Mouse (Mus musculus): ENCODE measurements around the gene Pank4. TPM values are rescaled to one million over a fixed set of nuclear protein-coding genes. Genes with fewer than 3 reads are reported as not detected.

The Pank4 gene
- polyA plus RNA-seq, 1 experiment from 2014 or later = 50.0 TPM

DNA sequence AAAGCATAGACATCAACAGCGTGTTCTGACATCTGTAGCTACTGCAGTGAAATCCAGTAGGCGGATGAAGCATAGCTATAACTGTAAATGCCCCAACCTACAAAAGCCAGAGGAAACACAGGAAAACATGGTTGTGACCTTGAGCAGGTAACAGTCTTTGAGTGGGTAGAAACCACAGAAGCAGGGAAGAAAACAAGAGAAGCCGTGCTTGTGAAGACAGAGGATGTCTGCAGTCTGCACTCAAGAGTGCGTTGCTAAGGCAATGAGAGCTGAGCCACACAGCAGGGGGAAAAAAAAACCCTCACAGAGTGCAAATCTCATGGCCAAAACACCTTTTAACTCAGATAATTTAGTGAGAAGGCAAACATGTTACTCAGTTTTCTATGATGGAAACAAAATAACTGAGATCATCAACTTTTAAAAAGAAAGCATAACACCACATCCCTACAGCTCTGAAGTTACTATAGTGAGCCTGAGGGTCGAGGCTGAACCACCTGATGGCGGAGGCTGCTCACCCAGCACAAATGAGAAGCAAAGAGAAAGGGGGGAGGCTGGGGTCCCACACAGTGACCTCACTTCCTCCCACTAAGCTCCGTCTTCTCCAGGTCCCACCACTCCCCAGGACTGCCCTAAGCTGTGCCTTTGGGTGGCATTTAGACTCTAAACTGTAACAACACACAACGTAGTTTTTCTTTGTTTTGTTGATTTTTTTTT, 27.2 kb upstream of the Pank4 start:
- H3K9me3 ChIP-seq (ENCODE audit: control insufficient read depth, low read length) = no peaks in the 10 kb centered on the region
- H3K9ac ChIP-seq (ENCODE audit: low read length) = no peak overlapping the region
- H3K36me3 ChIP-seq (ENCODE audit: control insufficient read depth, insufficient read depth, low read length) = no peaks in the 10 kb centered on the region
- H3K27me3 ChIP-seq (ENCODE audit: control insufficient read depth, insufficient read depth, low read length) = no peaks in the 10 kb centered on the region
- H3K4me3 ChIP-seq (ENCODE audit: low read depth, low read length) = no peak overlapping the region
- no peaks in the 10 kb centered on the region for H3K4me1 ChIP-seq (ENCODE audit: control insufficient read depth, insufficient read depth, low read length)
- no peak overlapping the region for H3K4me2 ChIP-seq (ENCODE audit: low read depth, severe bottlenecking)
- no peak for DNase-seq (ENCODE audit: low spot score)
- 73% methylated on average over 8 of the region's 8 CpGs for WGBS
- no peak overlapping the region for H3K27ac ChIP-seq (replicated peaks; ENCODE audit: low read depth, low read length)
- no peak for ATAC-seq (ENCODE audit: insufficient number of reproducible peaks, low FRiP score, low TSS enrichment, low read depth)

DNA sequence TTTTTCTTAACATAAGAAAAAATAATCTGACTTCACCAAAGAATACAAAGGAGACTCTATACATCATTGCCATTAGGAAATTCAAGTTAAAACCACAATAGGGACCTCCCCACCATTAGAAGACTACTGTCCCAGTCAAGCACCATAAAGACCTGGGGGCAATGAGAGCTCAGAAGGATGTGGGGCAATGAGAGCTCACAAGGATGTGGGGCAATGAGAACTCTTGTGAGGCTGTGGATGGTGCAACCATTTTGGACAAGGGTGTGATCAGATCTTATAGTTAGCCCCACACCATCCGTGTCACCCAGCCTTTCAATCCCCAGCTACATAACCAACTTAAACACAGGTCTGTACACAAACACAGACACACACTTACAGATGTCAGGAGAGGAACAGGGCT, 26.2 kb upstream of the Pank4 start:
- H3K36me3 ChIP-seq (ENCODE audit: control insufficient read depth, insufficient read depth, low read length) = no peaks in the 10 kb centered on the region
- DNase-seq (ENCODE audit: low spot score) = no peak
- no peaks in the 10 kb centered on the region for H3K9me3 ChIP-seq (ENCODE audit: control insufficient read depth, low read length)
- H3K4me1 ChIP-seq (ENCODE audit: control insufficient read depth, insufficient read depth, low read length) = no peaks in the 10 kb centered on the region
- H3K27ac ChIP-seq (replicated peaks; ENCODE audit: low read depth, low read length) = no peak overlapping the region
- no peak overlapping the region for H3K4me3 ChIP-seq (ENCODE audit: low read depth, low read length)
- no peak overlapping the region for H3K4me2 ChIP-seq (ENCODE audit: low read depth, severe bottlenecking)
- WGBS = 70% methylated on average over 1 of the region's 1 CpGs
- H3K9ac ChIP-seq (ENCODE audit: low read length) = no peak overlapping the region
- ATAC-seq (ENCODE audit: insufficient number of reproducible peaks, low FRiP score, low TSS enrichment, low read depth) = no peak
- no peaks in the 10 kb centered on the region for H3K27me3 ChIP-seq (ENCODE audit: control insufficient read depth, insufficient read depth, low read length)

DNA sequence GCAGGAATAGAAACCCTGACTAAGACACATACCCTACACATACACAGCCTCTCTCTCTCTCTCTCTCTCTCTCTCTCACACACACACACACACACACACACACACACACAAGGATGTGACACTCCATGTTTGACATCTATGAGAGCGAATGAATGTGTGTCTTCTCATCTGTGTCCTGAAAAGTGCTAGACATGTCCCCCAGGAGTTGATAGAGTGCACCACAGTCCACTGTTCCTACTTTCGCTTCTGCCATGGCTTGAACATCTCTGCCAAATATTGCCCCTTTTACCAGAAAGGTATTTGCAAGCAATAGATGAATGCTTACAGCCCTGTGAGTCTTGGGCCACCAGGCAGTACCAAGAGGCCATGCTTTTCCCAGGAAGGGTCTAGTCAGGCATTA, 23.8 kb upstream of the Pank4 start:
- ATAC-seq (ENCODE audit: insufficient number of reproducible peaks, low FRiP score, low TSS enrichment, low read depth) (no peak), DNase-seq (ENCODE audit: low spot score) (no peak)
- Histone ChIP-seq H3K4me3 (ENCODE audit: low read depth, low read length) (no peak overlapping the region), H3K27ac (replicated peaks; ENCODE audit: low read depth, low read length) (no peak overlapping the region), H3K9ac (ENCODE audit: low read length) (no peak overlapping the region), H3K4me2 (ENCODE audit: low read depth, severe bottlenecking) (no peak overlapping the region), H3K4me1 (ENCODE audit: control insufficient read depth, insufficient read depth, low read length) (no peaks in the 10 kb centered on the region), H3K27me3 (ENCODE audit: control insufficient read depth, insufficient read depth, low read length) (no peaks in the 10 kb centered on the region), H3K9me3 (ENCODE audit: control insufficient read depth, low read length) (no peaks in the 10 kb centered on the region), H3K36me3 (ENCODE audit: control insufficient read depth, insufficient read depth, low read length) (no peaks in the 10 kb centered on the region)
- WGBS = 89% methylated on average over 2 of the region's 2 CpGs

GRCm38 (mm10) chr4:154941831-154942230, 22.1 kb upstream of the Pank4 start:
- no peak for DNase-seq (ENCODE audit: low spot score)
- Histone ChIP-seq H3K4me1 (ENCODE audit: control insufficient read depth, insufficient read depth, low read length) (peaks cover 2% of the 10 kb centered on the region; the same call in 1 of the 2 replicates), H3K9ac (ENCODE audit: low read length) (no peak overlapping the region), H3K9me3 (ENCODE audit: control insufficient read depth, low read length) (no peaks in the 10 kb centered on the region), H3K27me3 (ENCODE audit: control insufficient read depth, insufficient read depth, low read length) (no peaks in the 10 kb centered on the region), H3K4me3 (ENCODE audit: low read depth, low read length) (no peak overlapping the region), H3K4me2 (ENCODE audit: low read depth, severe bottlenecking) (no peak overlapping the region), H3K36me3 (ENCODE audit: control insufficient read depth, insufficient read depth, low read length) (no peaks in the 10 kb centered on the region), H3K27ac (replicated peaks; ENCODE audit: low read depth, low read length) (no peak overlapping the region)
- WGBS = 91% methylated on average over 5 of the region's 5 CpGs
- no peak for ATAC-seq (ENCODE audit: insufficient number of reproducible peaks, low FRiP score, low TSS enrichment, low read depth)

DNA sequence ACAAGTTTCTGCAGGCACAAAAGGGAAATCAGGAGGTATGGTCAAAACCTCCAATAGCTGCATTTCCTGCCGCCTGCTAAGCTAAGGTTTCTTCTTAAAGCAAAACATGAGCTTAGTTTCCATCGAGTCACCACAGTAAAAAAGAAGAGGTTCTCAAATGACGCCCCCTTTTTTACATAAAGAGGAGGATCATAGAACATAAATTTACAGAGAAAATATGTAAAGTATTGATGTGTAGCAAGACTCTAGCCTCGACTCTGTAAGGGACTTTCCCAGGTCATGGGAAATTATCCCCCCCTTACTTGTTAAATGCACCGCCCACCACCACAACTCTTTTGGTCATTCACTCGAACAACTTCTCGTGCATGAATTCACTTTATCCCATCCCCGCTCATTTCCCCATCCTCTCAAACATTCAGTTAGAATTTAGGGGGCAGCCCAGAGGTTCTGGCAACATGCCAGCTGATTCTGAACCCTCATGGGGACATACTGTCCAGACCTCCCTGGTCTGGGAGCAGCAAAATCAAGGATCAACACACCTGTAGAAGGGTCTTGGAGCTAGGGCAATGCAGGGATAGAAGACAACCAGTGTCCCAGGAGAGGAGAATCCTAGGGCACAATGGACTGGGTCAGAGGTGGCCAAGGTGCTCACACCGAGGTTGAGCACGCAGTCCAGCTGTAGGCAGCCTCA, 21.1 kb upstream of the Pank4 start:
- WGBS = 91% methylated on average over 10 of the region's 10 CpGs
- no peaks in the 10 kb centered on the region for H3K9me3 ChIP-seq (ENCODE audit: control insufficient read depth, low read length)
- no peak overlapping the region for H3K4me3 ChIP-seq (ENCODE audit: low read depth, low read length)
- DNase-seq (ENCODE audit: low spot score) (no peak), ATAC-seq (ENCODE audit: insufficient number of reproducible peaks, low FRiP score, low TSS enrichment, low read depth) (no peak)
- H3K4me2 ChIP-seq (ENCODE audit: low read depth, severe bottlenecking) = no peak overlapping the region
- H3K36me3 ChIP-seq (ENCODE audit: control insufficient read depth, insufficient read depth, low read length) = no peaks in the 10 kb centered on the region
- no peaks in the 10 kb centered on the region for H3K27me3 ChIP-seq (ENCODE audit: control insufficient read depth, insufficient read depth, low read length)
- no peak overlapping the region for H3K27ac ChIP-seq (replicated peaks; ENCODE audit: low read depth, low read length)
- peaks cover 2% of the 10 kb centered on the region; the same call in 1 of the 2 replicates for H3K4me1 ChIP-seq (ENCODE audit: control insufficient read depth, insufficient read depth, low read length)
- no peak overlapping the region for H3K9ac ChIP-seq (ENCODE audit: low read length)

DNA sequence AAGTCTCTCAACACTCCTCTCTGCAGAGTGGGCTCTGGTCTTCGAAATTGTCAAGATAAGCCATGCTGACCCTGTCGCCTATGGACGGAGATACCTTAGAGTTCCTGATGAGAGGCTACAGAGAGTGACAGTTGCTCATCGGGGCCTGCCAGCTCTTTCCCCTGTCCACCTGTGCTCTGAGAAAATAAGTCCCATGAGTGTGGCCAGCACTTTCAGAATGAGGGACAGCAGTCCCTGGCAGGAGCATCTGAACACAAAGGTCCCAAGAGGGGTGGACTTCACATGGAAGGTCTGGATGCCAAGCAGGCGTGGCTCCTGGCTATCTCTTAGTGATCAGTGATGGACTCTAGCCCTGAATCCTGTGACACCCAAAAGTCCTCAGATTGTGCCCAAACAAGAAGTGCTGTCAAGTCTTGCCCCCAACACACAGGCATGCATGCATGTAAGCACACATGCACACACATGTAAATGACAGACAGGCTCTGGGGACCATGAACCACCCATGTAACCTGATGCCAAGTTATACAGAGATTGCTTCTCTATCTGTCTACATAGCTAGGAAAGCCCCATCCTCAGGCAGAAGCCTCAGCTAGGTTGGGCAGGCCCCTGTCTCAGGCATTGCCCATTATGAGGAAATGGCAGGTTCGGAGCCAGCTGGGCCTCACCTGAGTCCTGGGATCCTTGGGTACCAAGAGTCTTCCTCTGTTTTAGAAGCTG, 20.4 kb upstream of the Pank4 start:
- DNase-seq (ENCODE audit: low spot score) = no peak
- no peak overlapping the region for H3K9ac ChIP-seq (ENCODE audit: low read length)
- H3K27me3 ChIP-seq (ENCODE audit: control insufficient read depth, insufficient read depth, low read length) = peaks cover 3% of the 10 kb centered on the region
- H3K4me1 ChIP-seq (ENCODE audit: control insufficient read depth, insufficient read depth, low read length) = peaks cover 2% of the 10 kb centered on the region; the same call in 1 of the 2 replicates
- ATAC-seq (ENCODE audit: insufficient number of reproducible peaks, low FRiP score, low TSS enrichment, low read depth) = no peak
- WGBS = 87% methylated on average over 6 of the region's 6 CpGs
- H3K4me3 ChIP-seq (ENCODE audit: low read depth, low read length) = no peak overlapping the region
- no peak overlapping the region for H3K27ac ChIP-seq (replicated peaks; ENCODE audit: low read depth, low read length)
- H3K36me3 ChIP-seq (ENCODE audit: control insufficient read depth, insufficient read depth, low read length) = no peaks in the 10 kb centered on the region
- no peaks in the 10 kb centered on the region for H3K9me3 ChIP-seq (ENCODE audit: control insufficient read depth, low read length)
- H3K4me2 ChIP-seq (ENCODE audit: low read depth, severe bottlenecking) = no peak overlapping the region

- DNase-seq (ENCODE audit: low spot score) (peak; percentile 79), ATAC-seq (ENCODE audit: insufficient number of reproducible peaks, low FRiP score, low TSS enrichment, low read depth) (peak; percentile 75; the same call in 1 of the 2 replicates)
- WGBS = 15% methylated on average over 2 of the region's 2 CpGs
- H3K27me3 ChIP-seq (ENCODE audit: control insufficient read depth, insufficient read depth, low read length) = peaks cover 10% of the 10 kb centered on the region
- no peak overlapping the region for H3K9ac ChIP-seq (ENCODE audit: low read length)
- no peak overlapping the region for H3K4me2 ChIP-seq (ENCODE audit: low read depth, severe bottlenecking)
- H3K36me3 ChIP-seq (ENCODE audit: control insufficient read depth, insufficient read depth, low read length) = no peaks in the 10 kb centered on the region
- H3K4me1 ChIP-seq (ENCODE audit: control insufficient read depth, insufficient read depth, low read length) = peaks cover 2% of the 10 kb centered on the region; the same call in 1 of the 2 replicates
- no peaks in the 10 kb centered on the region for H3K9me3 ChIP-seq (ENCODE audit: control insufficient read depth, low read length)
- no peak overlapping the region for H3K27ac ChIP-seq (replicated peaks; ENCODE audit: low read depth, low read length)
- H3K4me3 ChIP-seq (ENCODE audit: low read depth, low read length) = no peak overlapping the region
Observed at GRCm38 (mm10) chr4:154944121-154944590, 19.8 kb upstream of the Pank4 start.

DNA sequence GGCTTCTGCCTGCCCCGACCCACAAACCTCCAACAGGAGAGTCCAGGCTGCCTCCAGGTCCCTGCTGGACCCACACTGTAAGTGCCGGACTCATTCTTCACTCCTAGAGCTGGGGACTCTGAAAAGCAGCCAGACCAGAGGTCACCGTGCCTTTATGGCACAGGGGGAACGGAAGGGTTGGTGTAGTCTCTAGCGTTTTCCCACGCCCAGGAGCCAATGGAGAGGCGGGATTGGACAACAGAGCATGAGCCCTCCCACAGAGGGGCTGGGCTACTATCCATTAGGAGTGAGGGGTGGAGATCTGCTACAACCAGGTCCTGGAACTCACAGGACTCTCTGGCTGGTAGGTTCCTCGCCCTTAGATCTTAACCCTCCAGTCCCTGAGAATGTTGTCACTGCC, 17.6 kb upstream of the Pank4 start:
- Histone ChIP-seq H3K9ac (ENCODE audit: low read length) (no peak overlapping the region), H3K4me3 (ENCODE audit: low read depth, low read length) (no peak overlapping the region; the same call in 1 of the 2 replicates), H3K4me2 (ENCODE audit: low read depth, severe bottlenecking) (peak overlapping the region; percentile 29), H3K4me1 (ENCODE audit: control insufficient read depth, insufficient read depth, low read length) (peaks cover 2% of the 10 kb centered on the region; the same call in 1 of the 2 replicates), H3K27me3 (ENCODE audit: control insufficient read depth, insufficient read depth, low read length) (peaks cover 25% of the 10 kb centered on the region), H3K36me3 (ENCODE audit: control insufficient read depth, insufficient read depth, low read length) (no peaks in the 10 kb centered on the region), H3K9me3 (ENCODE audit: control insufficient read depth, low read length) (no peaks in the 10 kb centered on the region), H3K27ac (replicated peaks; ENCODE audit: low read depth, low read length) (no peak overlapping the region)
- WGBS = under 1% methylated on average over 8 of the region's 8 CpGs
- ATAC-seq (ENCODE audit: insufficient number of reproducible peaks, low FRiP score, low TSS enrichment, low read depth) = peak; percentile 84
- DNase-seq (ENCODE audit: low spot score) = peak; percentile 78

All from limb, embryonic 11.5 days (tissue).